Mouse (Mus musculus) kidney, adult 11 months (tissue): Measurements from ENCODE around the gene Col16a1.
A peak's percentile ranks its signal among the peaks of the same experiment; 100 is the strongest.

Experiments used
- DNase-seq: peaks from one replicate; pipeline ENCODE4 v3.0.0; 2022

The Col16a1 gene

DNA sequence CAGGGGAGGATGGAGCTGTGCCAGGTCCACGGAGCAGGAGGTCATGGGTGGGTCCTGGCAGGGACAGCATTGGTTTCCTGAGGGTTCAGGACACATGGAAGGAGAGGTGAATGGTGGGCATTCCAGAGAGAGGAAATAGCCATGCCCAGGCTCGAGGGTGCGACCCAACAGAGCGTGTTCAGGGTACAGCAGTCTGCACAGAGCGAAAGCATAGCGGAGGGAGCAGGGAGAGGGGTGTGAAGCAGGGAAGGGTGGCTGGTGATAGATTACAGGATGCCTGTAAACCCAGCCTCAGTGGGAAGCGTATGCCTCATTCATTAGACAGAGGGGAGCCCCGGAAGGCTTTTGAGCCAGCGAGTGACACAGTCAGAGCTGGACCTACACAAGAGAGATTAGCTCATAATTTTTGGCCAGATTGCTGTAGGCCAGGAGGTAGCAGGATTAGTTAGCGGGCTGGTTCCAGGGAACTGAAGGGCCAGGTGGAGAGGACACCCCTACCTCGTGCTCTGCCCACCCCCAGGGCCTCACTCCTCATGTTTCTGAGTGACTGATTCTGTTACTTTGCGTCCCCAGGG, 37.7 kb downstream of the Col16a1 start:
- DNase-seq = no peak

DNA sequence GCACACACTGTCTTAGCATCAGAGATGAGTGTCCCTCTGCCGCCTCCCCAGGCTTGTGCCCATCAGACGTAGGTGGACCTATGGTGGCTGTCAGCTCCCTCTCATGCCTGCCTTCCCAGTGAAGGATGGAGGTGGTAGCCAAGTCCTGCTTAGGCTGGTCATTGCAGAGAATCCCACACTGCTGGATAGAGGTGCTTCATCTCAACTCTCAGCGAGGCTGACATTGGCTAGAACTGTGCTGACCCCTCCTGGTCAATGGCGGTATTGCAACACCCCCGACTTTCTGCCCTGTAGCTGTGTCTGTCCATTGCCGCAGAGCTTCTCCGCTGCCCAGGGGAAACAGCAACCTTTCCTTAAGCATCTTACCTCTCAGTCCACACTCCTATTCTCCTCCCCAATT, 39.7 kb downstream of the Col16a1 start:
- DNase-seq = peak; percentile 77

- DNase-seq = no peak
Measured at GRCm38 (mm10) chr4:130095137-130095536, 47.5 kb downstream of the Col16a1 start.

DNA sequence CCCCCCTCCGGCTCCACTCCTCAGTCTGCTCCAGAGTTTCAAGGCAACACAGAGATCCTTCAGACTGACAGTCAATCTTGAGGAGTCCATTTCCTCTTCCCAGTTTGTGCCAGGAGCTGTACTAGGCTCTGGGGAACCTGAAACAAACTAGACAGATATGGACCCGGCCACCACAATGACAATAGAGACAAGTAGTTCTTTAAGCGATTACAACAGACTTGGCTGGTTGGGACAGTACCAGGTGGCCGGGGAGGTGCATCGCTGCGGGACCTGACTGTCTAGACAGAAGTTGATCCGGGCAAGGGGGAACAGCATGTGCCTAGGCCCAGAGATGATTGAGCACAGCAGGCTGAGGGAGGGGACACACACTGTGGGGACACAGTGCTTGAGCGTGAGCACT, 53.5 kb downstream of the Col16a1 start:
- no peak for DNase-seq

DNA sequence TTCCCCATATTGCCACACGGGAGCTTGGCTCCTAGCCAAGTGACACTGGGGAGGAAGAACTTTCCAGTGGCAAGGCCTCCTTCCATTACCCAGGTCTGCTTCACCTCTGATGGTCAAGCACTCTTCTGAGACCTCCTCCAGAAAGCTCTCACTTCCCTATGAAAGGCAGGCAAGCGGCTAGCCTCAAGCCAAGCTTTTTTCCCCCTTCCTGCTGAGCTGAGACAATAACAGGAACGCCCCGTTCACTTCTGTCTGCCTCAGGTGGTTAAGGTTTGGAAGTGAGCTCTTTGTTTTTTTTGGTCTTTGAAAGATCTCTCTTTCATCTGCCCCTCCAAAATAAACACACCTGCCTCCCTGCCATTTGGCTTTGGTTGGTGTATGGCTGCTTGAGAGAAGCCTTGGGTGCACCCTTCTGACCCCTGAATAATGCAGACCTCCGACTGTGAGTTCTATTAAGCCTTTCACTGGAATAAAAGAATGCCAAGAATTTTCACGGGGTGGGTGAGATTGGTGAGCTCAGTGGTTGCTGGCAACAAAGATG, 54.5 kb downstream of the Col16a1 start, which contains the start of gene Pef1:
TSS of gene Pef1 (plus strand) at position 448 of the 541 bp plus-strand sequence.
- DNase-seq = no peak

DNA sequence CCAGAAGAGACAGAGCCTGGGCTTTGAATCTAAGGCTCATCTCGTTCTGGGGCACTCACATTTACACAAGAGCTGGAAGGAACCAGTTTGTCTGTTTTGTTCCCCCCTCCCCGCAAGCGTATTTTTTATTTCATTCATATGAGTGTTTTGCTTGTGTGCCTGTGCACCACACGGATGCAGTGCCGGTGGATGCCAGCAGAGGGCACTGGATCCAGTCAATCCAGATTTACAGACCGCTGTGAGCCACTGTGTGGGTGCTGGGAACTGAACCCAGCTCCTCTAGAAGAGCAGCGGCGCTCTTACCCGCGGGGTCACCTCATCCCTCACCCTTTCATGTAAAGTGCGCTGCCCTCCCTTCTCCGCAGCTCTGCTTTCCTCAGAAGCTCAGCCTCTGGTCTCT, 56.0 kb downstream of the Col16a1 start:
- no peak for DNase-seq

GRCm38 (mm10) chr4:130104584-130104983, 56.9 kb downstream of the Col16a1 start:
- peak; percentile 81 for DNase-seq

DNA sequence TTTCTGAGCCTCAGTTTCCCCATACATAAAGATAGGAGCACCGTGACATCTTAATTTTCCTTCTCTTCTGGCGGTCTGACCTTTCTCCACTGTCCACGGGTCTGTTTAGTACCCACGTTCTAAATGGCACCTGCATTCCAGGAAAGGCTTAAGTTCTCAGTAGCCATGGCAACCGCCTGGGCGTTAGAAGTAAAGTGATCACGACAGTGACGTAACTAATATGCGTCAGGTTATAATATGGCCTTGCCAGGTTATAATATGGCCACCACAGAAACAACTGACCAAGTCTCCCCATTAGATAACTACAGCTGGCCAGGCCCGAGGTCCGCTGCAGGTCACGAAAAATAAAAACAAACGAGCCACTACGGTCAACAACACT, 59.4 kb downstream of the Col16a1 start:
- no peak for DNase-seq

DNA sequence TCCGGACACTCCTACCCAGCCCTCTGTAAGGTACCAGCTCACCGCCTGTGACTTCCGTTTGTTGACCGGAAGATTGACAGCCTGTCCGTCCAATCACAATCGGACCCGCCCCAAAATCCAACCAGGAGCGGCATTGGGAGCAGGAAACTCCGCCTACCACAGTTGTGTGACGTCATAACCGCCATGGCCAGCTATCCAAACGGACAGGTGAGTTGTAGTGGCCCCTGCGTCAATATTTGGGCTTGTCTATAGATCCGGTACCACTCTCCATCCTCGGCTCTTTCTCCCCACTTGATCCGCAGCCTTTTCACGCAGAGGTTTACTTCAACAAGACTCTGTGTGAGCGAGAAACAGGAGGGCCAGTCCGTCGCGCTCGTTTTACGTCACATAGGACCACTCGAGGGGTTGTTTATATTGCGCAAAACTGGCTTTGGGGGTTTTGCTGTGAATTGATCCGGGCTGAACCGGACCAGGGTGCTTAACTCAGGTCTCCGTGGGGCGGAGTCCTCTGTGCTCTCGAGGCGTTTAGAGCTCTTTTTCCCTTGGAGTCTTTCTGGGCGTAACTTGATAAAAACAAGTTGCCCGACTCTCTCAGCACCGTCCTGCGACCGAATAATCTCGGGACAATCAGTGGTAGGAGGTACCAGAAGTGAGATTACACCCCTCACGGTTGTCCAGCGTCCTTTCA, 59.9 kb downstream of the Col16a1 start:
- DNase-seq = peak; percentile 99

GRCm38 (mm10) chr4:130108929-130109328, 61.3 kb downstream of the Col16a1 start:
- no peak for DNase-seq

GRCm38 (mm10) chr4:130109666-130110065, 62.0 kb downstream of the Col16a1 start:
- DNase-seq = no peak

DNA sequence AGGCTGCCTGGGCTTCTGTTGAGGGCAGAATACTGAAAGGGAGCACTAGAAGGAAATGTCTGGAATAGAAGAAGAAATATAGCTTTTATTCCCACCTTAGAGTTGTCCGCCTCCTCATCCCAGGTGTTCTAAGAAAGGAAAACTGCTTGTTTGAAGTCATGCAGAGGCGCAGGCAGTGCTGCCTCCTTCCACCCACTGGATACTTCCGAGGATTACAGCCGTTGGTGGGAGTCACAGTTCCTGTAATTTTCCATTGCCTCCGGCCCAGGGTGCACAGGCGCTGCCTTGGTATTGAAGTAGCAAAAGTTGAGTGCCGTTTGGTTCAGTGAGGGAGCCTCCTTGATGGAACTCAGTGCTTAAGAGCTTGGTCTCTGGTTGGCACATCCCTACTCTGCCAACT, 62.5 kb downstream of the Col16a1 start:
- no peak for DNase-seq

DNA sequence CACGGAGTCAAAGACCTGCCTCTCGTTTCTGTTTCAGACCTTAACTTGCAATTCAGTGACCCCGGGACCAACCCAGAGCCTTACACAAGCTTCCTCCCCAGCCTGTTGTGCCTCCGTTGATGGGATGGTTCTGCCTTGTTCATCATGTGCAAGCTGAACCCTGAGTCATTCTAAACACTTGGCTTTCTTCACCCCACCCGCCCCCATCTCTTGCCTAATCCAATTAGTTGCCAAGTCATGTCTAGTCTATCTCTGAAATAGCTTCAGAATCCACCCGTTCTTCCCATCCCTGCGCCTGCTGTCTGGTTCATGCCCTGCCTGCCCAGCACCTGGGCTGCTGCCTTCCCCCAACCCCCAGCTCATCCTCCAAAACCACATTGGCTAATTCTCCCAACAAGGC, 64.7 kb downstream of the Col16a1 start:
- no peak for DNase-seq

DNA sequence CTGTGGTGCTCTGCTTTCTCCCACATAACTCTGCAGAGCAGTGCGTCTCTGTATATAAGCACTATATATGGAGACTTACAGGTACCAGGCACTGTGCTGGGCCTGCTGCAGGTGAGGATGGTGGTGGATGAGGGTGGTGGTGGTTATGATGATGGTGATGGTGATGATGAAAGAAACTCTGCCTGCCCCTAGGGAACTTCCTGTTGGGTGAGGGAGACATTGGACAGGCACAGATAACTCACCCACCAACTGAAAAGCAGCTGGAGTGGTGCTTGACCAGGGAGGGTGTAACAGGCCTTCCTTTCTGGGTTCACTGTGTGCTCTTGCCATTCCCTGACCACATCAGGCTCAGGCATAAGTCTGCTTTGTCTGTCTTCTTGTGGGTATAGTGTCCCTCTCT, 65.1 kb downstream of the Col16a1 start:
- no peak for DNase-seq

- DNase-seq = no peak
Measured at GRCm38 (mm10) chr4:130120752-130121151, 73.1 kb downstream of the Col16a1 start.

GRCm38 (mm10) chr4:130121560-130121959, 73.9 kb downstream of the Col16a1 start:
- DNase-seq = no peak

GRCm38 (mm10) chr4:130123020-130123419, 75.4 kb downstream of the Col16a1 start:
- DNase-seq = no peak

DNA sequence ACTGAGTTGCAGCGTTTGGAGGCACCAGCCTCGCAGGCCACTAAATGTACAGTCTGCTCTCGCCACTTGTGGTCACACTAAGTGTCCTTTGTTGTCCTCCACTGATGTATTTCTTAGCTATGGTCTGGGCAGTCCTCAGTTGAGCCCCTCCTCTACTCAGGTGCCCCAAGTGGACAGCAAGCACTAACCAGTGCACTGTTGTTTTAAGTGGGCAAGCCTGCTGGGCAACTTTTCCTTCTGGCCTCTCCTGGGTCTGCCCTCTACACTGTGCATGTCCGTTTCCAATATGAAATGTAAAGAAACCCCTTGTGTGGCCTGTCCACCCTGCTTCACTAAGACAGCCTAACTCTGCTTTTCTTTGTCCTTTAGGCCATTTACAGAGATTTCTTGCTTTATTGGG, 76.5 kb downstream of the Col16a1 start:
- no peak for DNase-seq

DNA sequence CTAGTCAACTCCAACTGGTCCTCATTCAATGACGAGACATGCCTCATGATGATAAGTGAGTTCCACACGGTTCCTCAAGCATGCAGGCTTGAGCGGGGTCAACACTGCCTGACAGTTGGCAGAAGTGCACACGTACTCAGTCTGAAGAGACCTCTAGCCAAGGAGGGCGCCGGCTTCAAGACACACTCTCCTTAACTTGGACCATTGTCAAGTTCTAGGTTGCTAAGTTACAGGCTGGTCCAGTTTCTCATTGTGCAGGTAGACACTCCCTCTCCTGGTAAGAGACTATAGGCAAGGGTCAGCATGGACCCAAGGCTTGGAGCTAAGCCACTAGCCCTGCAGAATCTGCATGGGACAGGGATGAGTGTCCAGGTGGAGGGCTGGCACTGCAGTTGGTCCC, 77.5 kb downstream of the Col16a1 start:
- no peak for DNase-seq

- no peak for DNase-seq
Measured at GRCm38 (mm10) chr4:130125935-130126334, 78.3 kb downstream of the Col16a1 start.

GRCm38 (mm10) chr4:130128907-130129306, 81.3 kb downstream of the Col16a1 start:
- no peak for DNase-seq

DNA sequence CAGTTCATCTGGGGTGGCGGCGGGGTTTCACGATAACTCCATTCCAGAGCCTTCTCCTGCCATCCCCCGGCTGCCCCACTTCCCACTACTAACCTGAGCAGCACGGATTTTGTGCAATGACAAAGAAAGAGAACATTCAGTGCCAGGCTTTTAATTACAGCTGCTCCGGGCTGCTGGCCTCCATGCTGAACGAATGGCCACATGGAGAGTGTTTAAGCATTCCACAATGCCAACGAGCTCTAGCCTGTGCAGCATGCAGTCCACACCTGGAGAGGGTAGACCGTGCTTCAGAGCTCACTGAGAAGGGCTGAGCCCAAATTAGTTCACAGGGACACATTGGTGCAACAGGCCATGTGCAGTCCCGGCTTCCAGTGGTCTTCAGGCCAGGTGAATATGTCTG, 82.4 kb downstream of the Col16a1 start:
- peak; percentile 63 for DNase-seq

- DNase-seq = peak; percentile 85
Measured at GRCm38 (mm10) chr4:130130641-130131350, 83.2 kb downstream of the Col16a1 start.
